Mouse (Mus musculus): ENCODE results near the gene Ssh2. TPM values are rescaled to one million over a fixed set of nuclear protein-coding genes. Genes with fewer than 3 reads are reported as not detected.
A peak's percentile ranks its signal among the peaks of the same experiment; 100 is the strongest.
"Not testable (repeated sequence)": the region's sequence is repeated elsewhere in the genome, so short reads cannot be mapped to it uniquely, and the experiment has no call there.

Ssh2 gene
- total RNA-seq, 4 experiments from 2014 or later = 37.3 to 44.4 (median 42.8) TPM

DNA sequence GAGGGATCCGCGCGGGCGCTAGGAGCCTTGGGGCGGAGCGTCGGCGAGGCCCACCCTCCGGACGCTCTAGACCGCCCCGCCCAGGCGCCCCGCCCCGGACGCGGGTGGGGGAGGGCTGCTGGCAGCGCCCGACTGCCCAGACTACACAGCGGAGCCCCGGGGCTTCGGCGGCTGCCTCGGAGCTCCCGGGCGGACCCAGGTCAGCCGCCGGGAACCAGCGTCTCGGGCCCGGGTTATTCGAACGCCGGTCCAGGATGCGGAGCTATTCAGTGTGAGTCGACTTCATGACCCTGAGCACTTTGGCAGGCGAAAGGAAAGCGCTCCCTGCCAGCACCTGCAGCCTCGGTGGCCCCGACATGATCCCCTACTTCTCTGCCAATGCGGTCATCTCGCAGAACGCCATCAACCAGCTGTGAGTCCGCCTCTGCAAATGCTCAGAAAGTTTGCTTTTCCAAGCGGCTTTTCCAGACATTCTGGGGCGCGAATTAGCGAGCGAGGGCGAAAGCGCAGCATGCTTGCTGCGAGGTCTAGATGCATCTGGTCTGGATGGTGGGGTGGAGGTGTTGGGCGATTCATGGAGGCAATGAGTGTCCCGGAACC lies 132.2 kb downstream of the Ssh2 start:
- peak; percentile 90 to 91 for DNase-seq (ENCODE audit: low spot score in 2 of 2)

- no peak for DNase-seq (ENCODE audit: low spot score in 2 of 2)
Measured at GRCm38 (mm10) chr11:77348985-77349384, 132.9 kb downstream of the Ssh2 start.

DNA sequence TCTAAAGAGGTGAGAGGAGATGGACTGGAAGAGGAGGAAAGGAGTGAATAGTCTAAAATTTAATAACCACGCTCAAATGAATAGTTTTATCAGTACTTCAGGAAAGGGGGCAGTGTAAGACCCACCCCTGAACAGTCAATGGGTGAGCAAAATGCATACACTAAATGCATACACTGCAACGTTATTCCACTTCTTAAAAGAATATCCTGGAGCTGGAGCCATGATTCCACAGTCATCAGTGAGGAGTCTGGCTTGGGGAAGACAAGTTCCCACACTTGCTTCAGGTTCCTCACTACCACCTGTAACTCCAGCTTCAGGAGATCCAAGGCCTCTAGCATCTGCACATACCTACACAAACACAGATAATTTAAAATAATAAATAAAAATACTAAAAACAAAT lies 133.6 kb downstream of the Ssh2 start:
- no peak for DNase-seq (ENCODE audit: low spot score in 2 of 2)

DNA sequence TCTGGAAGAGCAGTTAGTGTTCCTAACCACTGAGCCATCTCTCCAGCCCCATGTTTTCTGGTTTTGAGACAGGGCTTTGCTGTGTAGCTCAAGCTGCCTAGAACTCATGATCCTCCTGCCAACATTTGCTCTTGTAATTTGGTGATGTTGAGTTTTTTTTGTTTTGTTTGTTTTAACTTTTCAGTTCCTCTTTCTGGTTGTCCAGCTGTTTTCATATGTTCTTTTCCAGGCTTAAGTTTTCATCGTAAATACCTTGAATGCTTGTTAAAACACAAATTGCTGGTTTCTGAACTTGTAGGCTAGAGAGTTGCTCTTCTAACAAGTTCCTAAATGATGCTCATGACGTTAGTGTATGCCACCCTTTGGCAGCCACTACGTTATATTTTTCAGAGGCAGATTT lies 139.0 kb downstream of the Ssh2 start:
- no peak for DNase-seq (ENCODE audit: low spot score in 2 of 2)

DNA sequence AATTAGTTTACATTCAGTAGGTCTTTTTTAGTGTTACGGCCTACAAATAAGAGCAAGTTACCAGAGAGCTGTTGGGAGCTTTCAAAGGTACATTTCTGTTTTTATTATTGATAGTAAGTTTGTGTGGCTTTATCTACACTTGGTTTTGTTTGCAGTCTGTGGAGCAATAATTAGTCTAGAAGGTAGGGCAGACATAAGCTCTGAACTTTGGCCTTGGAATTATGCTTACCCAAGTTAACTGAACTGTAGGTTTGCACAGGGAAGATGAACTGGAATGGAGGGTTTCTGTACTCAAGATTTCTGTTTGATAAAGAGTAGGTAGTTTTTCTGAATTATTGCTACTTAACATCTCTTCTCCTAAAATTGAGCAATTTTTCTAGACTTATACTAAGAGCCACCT lies 141.8 kb downstream of the Ssh2 start:
- no peak for DNase-seq (ENCODE audit: low spot score in 2 of 2)

- no peak for DNase-seq (ENCODE audit: low spot score in 2 of 2)
Measured at GRCm38 (mm10) chr11:77363476-77363875, 147.4 kb downstream of the Ssh2 start.

DNA sequence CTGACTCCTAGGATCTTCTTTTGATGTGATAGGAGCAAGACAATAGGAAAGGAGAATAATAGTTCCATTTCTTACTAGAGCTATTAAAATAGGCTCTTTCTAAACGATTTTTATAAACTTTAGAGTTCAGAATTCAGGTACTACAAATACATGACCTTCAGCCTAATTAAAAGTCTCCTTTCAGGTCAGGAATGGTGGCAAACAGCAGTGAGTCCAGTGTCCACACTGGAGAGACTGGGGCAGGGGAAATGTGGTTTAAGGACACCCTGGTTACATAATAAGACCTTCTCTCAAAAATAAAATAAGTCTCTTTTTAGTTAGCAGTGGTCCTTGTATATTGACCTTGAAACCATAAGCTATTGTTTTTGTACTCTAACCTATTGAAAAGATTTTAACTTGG lies 148.3 kb downstream of the Ssh2 start:
- DNase-seq (ENCODE audit: low spot score in 2 of 2) = no peak

GRCm38 (mm10) chr11:77365706-77366386 lies 149.8 kb downstream of the Ssh2 start:
- DNase-seq (ENCODE audit: low spot score in 2 of 2) = no peak

GRCm38 (mm10) chr11:77367541-77368270 lies 151.6 kb downstream of the Ssh2 start:
- no peak for DNase-seq (ENCODE audit: low spot score in 2 of 2)

DNA sequence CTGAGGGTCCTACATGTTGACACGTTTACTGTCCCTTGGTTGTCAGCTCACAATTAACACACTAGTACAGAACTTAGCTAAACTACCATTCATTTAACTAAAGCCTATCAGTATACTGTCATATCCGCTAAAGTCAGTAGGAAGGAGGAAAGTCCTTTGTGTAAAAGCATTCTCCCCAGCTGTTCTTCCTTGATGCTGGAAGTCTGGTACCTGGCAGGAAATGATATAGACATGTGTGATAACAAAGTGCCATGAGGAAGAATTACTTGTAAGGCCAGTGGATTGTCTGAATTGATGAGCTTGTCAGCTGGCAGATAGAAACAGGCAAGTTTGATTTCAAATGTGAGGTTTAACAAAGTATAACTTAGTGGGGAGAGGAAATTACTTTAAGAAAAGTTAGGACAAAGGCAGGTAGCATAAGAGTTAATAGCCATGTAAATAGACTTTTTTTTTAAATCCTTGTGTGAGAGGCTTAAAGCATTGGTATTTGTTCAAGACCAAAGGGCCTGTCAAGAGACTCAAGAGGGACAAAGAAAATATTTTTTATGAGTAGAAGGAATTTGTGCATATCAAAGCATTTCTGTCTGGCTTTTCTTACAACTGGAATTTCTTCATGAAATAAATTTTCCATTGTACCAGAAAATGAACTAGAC lies 153.2 kb downstream of the Ssh2 start:
- DNase-seq (ENCODE audit: low spot score in 2 of 2) = no peak

DNA sequence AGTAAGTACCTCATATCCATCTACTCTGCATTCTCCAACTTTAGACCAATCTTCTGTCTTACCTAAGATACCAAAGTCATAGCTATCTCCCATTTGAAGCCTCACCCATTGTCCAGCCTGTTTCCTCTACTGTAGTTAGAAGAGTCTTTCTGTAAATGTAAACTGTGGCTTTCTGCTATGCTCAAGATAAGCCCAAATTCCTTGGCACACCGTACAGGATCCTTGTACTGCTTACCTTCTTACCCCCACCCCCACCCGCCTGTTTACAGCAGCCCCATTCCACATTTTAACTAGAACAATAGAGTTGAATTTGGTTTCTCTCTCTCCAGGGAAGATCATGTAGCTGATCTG lies 153.7 kb downstream of the Ssh2 start:
- no peak for DNase-seq (ENCODE audit: low spot score in 2 of 2)

DNA sequence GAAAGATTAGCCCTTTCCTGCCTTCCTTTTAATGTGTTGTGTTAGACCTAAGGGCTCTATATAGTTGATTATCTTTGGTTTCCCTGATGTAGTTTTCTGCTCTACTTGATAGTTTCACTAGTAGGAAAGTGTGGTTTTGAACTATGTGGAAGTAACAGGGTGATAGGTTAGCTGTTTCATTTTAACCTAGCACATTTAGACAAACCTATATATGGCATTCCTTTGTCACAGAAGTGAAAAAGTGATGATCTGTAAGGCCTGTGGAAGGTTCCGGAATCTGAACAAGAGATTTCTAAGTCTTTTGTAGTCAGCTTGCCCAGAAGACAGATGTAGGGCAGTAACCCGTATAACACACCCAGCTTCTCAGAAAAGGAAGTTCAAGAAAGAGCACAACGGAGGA lies 155.0 kb downstream of the Ssh2 start:
- DNase-seq (ENCODE audit: low spot score in 2 of 2) = no peak

- no peak for DNase-seq (ENCODE audit: low spot score in 2 of 2)
Measured at GRCm38 (mm10) chr11:77371696-77372095, 155.6 kb downstream of the Ssh2 start.

DNA sequence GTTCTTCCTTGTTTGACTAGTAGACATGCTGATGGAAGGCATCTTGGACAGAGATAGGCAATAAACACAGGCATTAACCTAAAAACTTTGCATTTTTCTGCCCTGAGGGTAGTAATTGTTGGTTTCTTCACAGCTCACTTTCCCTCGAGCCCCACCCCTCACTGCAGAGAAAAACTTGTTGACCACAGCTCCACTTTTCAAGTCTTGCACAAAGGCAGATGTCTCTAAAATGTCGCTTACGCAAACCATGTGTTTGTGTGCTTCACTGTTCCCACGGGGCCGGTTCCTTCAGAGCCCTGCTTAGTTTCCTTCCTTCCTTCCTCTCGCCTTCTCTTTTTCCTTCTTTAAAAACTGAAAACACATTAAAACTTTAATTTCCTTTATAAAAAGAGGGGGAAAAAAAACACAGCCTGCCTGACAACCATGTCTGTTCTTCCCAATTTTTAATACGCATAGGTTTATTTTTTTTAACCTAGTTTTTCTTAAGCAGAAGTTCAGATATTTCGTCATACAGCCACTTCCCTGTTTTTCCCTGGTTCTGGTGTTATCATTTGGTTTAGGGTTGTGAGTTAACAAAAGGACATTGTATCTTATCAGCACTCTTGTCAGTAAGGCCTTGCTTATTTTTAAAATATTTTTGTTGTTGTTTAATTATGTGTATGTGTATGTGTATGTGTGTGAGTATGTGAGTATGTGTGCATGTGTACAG lies 156.3 kb downstream of the Ssh2 start:
- DNase-seq (ENCODE audit: low spot score in 2 of 2) = peak; percentile 9 to 22

GRCm38 (mm10) chr11:77378622-77379021 lies 162.5 kb downstream of the Ssh2 start:
- no peak for DNase-seq (ENCODE audit: low spot score in 2 of 2)

GRCm38 (mm10) chr11:77381174-77381573 lies 165.1 kb downstream of the Ssh2 start:
- no peak for DNase-seq (ENCODE audit: low spot score in 2 of 2)

DNA sequence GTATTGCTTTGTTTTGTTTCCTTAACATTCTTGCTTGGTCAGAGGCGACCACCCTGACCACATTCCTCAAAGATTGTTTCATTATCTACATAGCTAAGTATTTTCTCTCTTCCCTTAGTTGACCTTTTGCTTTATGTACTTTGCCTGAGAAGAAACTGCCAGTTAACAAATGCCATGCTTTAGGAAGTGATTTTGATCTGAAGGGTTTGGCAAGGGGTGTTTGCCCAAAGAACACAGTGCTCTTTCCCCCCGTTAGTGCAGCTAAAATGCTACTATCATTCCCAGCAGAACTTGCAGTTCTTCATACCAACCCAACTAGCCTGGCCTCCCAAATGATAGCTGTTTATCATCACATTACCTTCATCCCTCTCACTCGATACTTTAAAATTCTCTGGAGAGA lies 168.1 kb downstream of the Ssh2 start:
- no peak for DNase-seq (ENCODE audit: low spot score in 2 of 2)

- DNase-seq (ENCODE audit: low spot score in 2 of 2) = peak; percentile 12 to 23
Measured at GRCm38 (mm10) chr11:77385706-77386690, 169.9 kb downstream of the Ssh2 start.

DNA sequence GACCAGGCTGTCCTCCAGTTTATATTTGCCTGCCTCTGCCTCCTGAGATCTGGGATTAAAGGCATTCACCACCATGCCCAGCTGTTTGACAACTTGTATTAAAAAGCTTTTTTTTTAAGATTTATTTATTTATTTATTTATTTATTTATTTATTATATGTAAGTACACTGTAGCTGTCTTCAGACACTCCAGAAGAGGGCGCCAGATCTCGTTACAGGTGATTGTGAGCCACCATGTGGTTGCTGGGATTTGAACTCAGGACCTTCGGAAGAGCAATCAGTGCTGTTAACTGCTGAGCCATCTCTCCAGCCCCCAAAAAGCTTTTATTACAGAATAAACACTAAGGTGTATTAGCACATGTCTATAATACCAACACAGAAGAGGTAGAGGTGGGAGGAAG lies 172.1 kb downstream of the Ssh2 start:
- DNase-seq (ENCODE audit: low spot score in 2 of 2) = not testable (repeated sequence)

GRCm38 (mm10) chr11:77395539-77395938 lies 179.5 kb downstream of the Ssh2 start:
- DNase-seq (ENCODE audit: low spot score in 2 of 2) = no peak
